Mouse (Mus musculus): ENCODE results near the gene Il1a. TPM values are rescaled to one million over a fixed set of nuclear protein-coding genes. Genes with fewer than 3 reads are reported as not detected.

Il1a gene
- polyA plus RNA-seq (2015; fragmentation: Nextera tagmentation; extraction: Ambion mirVana) = not detected in 2 replicates

GRCm38 (mm10) chr2:129309836-129310235 lies at the start of gene Il1a:
Il1a (minus strand) TSS chr2:129309972.
- Histone ChIP-seq H3K9me3 (no peaks in the 10 kb centered on the region), H3K36me3 (no peaks in the 10 kb centered on the region), H3K9ac (no peak within 1 kb of the TSS), H3K27ac (no peak within 1 kb of the TSS), H3K27me3 (no peaks in the 10 kb centered on the region), H3K4me3 (no peak within 1 kb of the TSS), H3K4me1 (no peaks in the 10 kb centered on the region), H3K4me2 (no peak within 1 kb of the TSS)
- no peak for ATAC-seq (ENCODE audit: insufficient number of reproducible peaks, insufficient read depth, low FRiP score, low TSS enrichment, low read depth)
- WGBS = 85% methylated on average over 7 of the region's 7 CpGs

- peaks cover under 1% of the 10 kb centered on the region; the same call in 1 of the 2 replicates for H3K9me3 ChIP-seq
- no peak overlapping the region for H3K4me2 ChIP-seq
- H3K36me3 ChIP-seq = no peaks in the 10 kb centered on the region
- H3K27ac ChIP-seq = no peak overlapping the region
- WGBS = 69% methylated on average over 6 of the region's 6 CpGs
- H3K9ac ChIP-seq = no peak overlapping the region
- H3K4me3 ChIP-seq = no peak overlapping the region
- H3K27me3 ChIP-seq = no peaks in the 10 kb centered on the region
- no peak for ATAC-seq (ENCODE audit: insufficient number of reproducible peaks, insufficient read depth, low FRiP score, low TSS enrichment, low read depth)
- H3K4me1 ChIP-seq = peaks cover 3% of the 10 kb centered on the region; the same call in 1 of the 2 replicates
These were observed 28.4 kb upstream of the Il1a start for GRCm38 (mm10) chr2:129338138-129338621.

- Histone ChIP-seq H3K4me3 (no peak overlapping the region), H3K36me3 (no peaks in the 10 kb centered on the region), H3K9ac (no peak overlapping the region), H3K27me3 (no peaks in the 10 kb centered on the region), H3K4me2 (no peak overlapping the region), H3K27ac (no peak overlapping the region), H3K4me1 (peaks cover 3% of the 10 kb centered on the region; the same call in 1 of the 2 replicates), H3K9me3 (no peaks in the 10 kb centered on the region)
- no peak for ATAC-seq (ENCODE audit: insufficient number of reproducible peaks, insufficient read depth, low FRiP score, low TSS enrichment, low read depth)
- WGBS = 33% methylated on average over 4 of the region's 4 CpGs
These were observed 23.7 kb upstream of the Il1a start for GRCm38 (mm10) chr2:129333471-129333870.

GRCm38 (mm10) chr2:129330540-129330939 lies 20.8 kb upstream of the Il1a start:
- H3K4me3 ChIP-seq = no peak overlapping the region
- no peak overlapping the region for H3K27ac ChIP-seq
- 87% methylated on average over 13 of the region's 13 CpGs for WGBS
- H3K36me3 ChIP-seq = no peaks in the 10 kb centered on the region
- ATAC-seq (ENCODE audit: insufficient number of reproducible peaks, insufficient read depth, low FRiP score, low TSS enrichment, low read depth) = no peak
- H3K27me3 ChIP-seq = no peaks in the 10 kb centered on the region
- no peak overlapping the region for H3K4me2 ChIP-seq
- no peak overlapping the region for H3K9ac ChIP-seq
- H3K4me1 ChIP-seq = peaks cover 3% of the 10 kb centered on the region; the same call in 1 of the 2 replicates
- H3K9me3 ChIP-seq = no peaks in the 10 kb centered on the region

GRCm38 (mm10) chr2:129330024-129330423 lies 20.3 kb upstream of the Il1a start:
- no peak overlapping the region for H3K4me3 ChIP-seq

GRCm38 (mm10) chr2:129328238-129328637 lies 18.5 kb upstream of the Il1a start:
- H3K36me3 ChIP-seq = no peaks in the 10 kb centered on the region
- H3K27ac ChIP-seq = no peak overlapping the region
- ATAC-seq (ENCODE audit: insufficient number of reproducible peaks, insufficient read depth, low FRiP score, low TSS enrichment, low read depth) = no peak
- no peak overlapping the region for H3K9ac ChIP-seq
- no peaks in the 10 kb centered on the region for H3K27me3 ChIP-seq
- H3K9me3 ChIP-seq = no peaks in the 10 kb centered on the region
- H3K4me2 ChIP-seq = no peak overlapping the region
- 77% methylated on average over 4 of the region's 4 CpGs for WGBS
- no peaks in the 10 kb centered on the region for H3K4me1 ChIP-seq
- H3K4me3 ChIP-seq = no peak overlapping the region

More at GRCm38 (mm10) chr2:129330024-129330423, 20.3 kb upstream of the Il1a start:
- Histone ChIP-seq H3K27ac (no peak overlapping the region), H3K4me1 (peaks cover 3% of the 10 kb centered on the region; the same call in 1 of the 2 replicates), H3K9me3 (no peaks in the 10 kb centered on the region), H3K36me3 (no peaks in the 10 kb centered on the region), H3K9ac (no peak overlapping the region), H3K4me2 (no peak overlapping the region), H3K27me3 (no peaks in the 10 kb centered on the region)
- no peak for ATAC-seq (ENCODE audit: insufficient number of reproducible peaks, insufficient read depth, low FRiP score, low TSS enrichment, low read depth)
- 66% methylated on average over 7 of the region's 7 CpGs for WGBS

- Histone ChIP-seq H3K27ac (no peak overlapping the region), H3K4me3 (no peak overlapping the region), H3K27me3 (no peaks in the 10 kb centered on the region), H3K36me3 (no peaks in the 10 kb centered on the region), H3K4me1 (no peaks in the 10 kb centered on the region), H3K4me2 (no peak overlapping the region), H3K9me3 (no peaks in the 10 kb centered on the region), H3K9ac (no peak overlapping the region)
- no peak for ATAC-seq (ENCODE audit: insufficient number of reproducible peaks, insufficient read depth, low FRiP score, low TSS enrichment, low read depth)
- 66% methylated on average over 3 of the region's 3 CpGs for WGBS
These were observed 14.4 kb upstream of the Il1a start for GRCm38 (mm10) chr2:129324216-129324615.

- Histone ChIP-seq H3K36me3 (no peaks in the 10 kb centered on the region), H3K4me1 (no peaks in the 10 kb centered on the region), H3K4me2 (no peak overlapping the region), H3K4me3 (no peak overlapping the region), H3K9ac (no peak overlapping the region), H3K27me3 (no peaks in the 10 kb centered on the region), H3K27ac (no peak overlapping the region), H3K9me3 (no peaks in the 10 kb centered on the region)
- 62% methylated on average over 1 of the region's 1 CpGs for WGBS
- no peak for ATAC-seq (ENCODE audit: insufficient number of reproducible peaks, insufficient read depth, low FRiP score, low TSS enrichment, low read depth)
These were observed 12.4 kb upstream of the Il1a start for GRCm38 (mm10) chr2:129322117-129322635.

- no peak overlapping the region for H3K27ac ChIP-seq
- no peaks in the 10 kb centered on the region for H3K4me1 ChIP-seq
- H3K9me3 ChIP-seq = no peaks in the 10 kb centered on the region
- 75% methylated on average over 8 of the region's 8 CpGs for WGBS
- no peaks in the 10 kb centered on the region for H3K27me3 ChIP-seq
- no peak for ATAC-seq (ENCODE audit: insufficient number of reproducible peaks, insufficient read depth, low FRiP score, low TSS enrichment, low read depth)
- no peak overlapping the region for H3K9ac ChIP-seq
- no peak overlapping the region for H3K4me2 ChIP-seq
- H3K36me3 ChIP-seq = no peaks in the 10 kb centered on the region
- H3K4me3 ChIP-seq = no peak overlapping the region
These were observed 10.3 kb upstream of the Il1a start for GRCm38 (mm10) chr2:129320033-129320605.

GRCm38 (mm10) chr2:129315831-129316230 lies 6.1 kb upstream of the Il1a start:
- H3K9me3 ChIP-seq = no peaks in the 10 kb centered on the region
- H3K9ac ChIP-seq = no peak overlapping the region
- no peaks in the 10 kb centered on the region for H3K36me3 ChIP-seq
- H3K27ac ChIP-seq = no peak overlapping the region
- ATAC-seq (ENCODE audit: insufficient number of reproducible peaks, insufficient read depth, low FRiP score, low TSS enrichment, low read depth) = no peak
- no peaks in the 10 kb centered on the region for H3K27me3 ChIP-seq
- H3K4me2 ChIP-seq = no peak overlapping the region
- 73% methylated on average over 4 of the region's 4 CpGs for WGBS
- no peaks in the 10 kb centered on the region for H3K4me1 ChIP-seq
- no peak overlapping the region for H3K4me3 ChIP-seq

GRCm38 (mm10) chr2:129314880-129315279 lies 5.1 kb upstream of the Il1a start:
- 76% methylated on average over 6 of the region's 6 CpGs for WGBS
- no peaks in the 10 kb centered on the region for H3K9me3 ChIP-seq
- no peaks in the 10 kb centered on the region for H3K4me1 ChIP-seq
- H3K9ac ChIP-seq = no peak overlapping the region
- no peaks in the 10 kb centered on the region for H3K27me3 ChIP-seq
- H3K4me2 ChIP-seq = no peak overlapping the region
- no peaks in the 10 kb centered on the region for H3K36me3 ChIP-seq
- no peak for ATAC-seq (ENCODE audit: insufficient number of reproducible peaks, insufficient read depth, low FRiP score, low TSS enrichment, low read depth)
- no peak overlapping the region for H3K27ac ChIP-seq
- H3K4me3 ChIP-seq = no peak overlapping the region

- 90% methylated on average over 1 of the region's 1 CpGs for WGBS
- no peaks in the 10 kb centered on the region for H3K27me3 ChIP-seq
- no peak overlapping the region for H3K27ac ChIP-seq
- no peak overlapping the region for H3K4me3 ChIP-seq
- H3K4me1 ChIP-seq = no peaks in the 10 kb centered on the region
- no peak overlapping the region for H3K4me2 ChIP-seq
- H3K36me3 ChIP-seq = no peaks in the 10 kb centered on the region
- no peaks in the 10 kb centered on the region for H3K9me3 ChIP-seq
- no peak overlapping the region for H3K9ac ChIP-seq
- no peak for ATAC-seq (ENCODE audit: insufficient number of reproducible peaks, insufficient read depth, low FRiP score, low TSS enrichment, low read depth)
These were observed 4.2 kb upstream of the Il1a start for GRCm38 (mm10) chr2:129313934-129314333.

Measured in embryonic facial prominence, embryonic 13.5 days (tissue).